Mouse (Mus musculus): Measurements from ENCODE around the gene Kdm4c. TPM values are rescaled to one million over a fixed set of nuclear protein-coding genes. Genes with fewer than 3 reads are reported as not detected.
A peak's percentile ranks its signal among the peaks of the same experiment; 100 is the strongest.
"Not testable (repeated sequence)": the region's sequence is repeated elsewhere in the genome, so short reads cannot be mapped to it uniquely, and the experiment has no call there.

Kdm4c gene
- polyA plus RNA-seq (2015; fragmentation: Nextera tagmentation; extraction: Ambion mirVana) = 6.2 and 6.3 TPM in 2 replicates

GRCm38 (mm10) chr4:74242176-74242575 lies at the start of gene Kdm4c:
TSS of gene Kdm4c (plus strand) at chr4:74242497.
- DNase-seq (ENCODE audit: low spot score) = no peak
- Histone ChIP-seq H3K4me2 (replicated peaks; ENCODE audit: low read depth) (no peak within 1 kb of the TSS), H3K36me3 (ENCODE audit: control insufficient read depth, insufficient read depth, low read length) (no peaks in the 10 kb centered on the region), H3K27ac (replicated peaks) (no peak within 1 kb of the TSS), H3K4me1 (replicated peaks; ENCODE audit: control insufficient read depth, insufficient read depth) (no peaks in the 10 kb centered on the region), H3K27me3 (ENCODE audit: control insufficient read depth, insufficient read depth, low read length) (no peaks in the 10 kb centered on the region), H3K9ac (ENCODE audit: low read length) (no peak within 1 kb of the TSS), H3K9me3 (ENCODE audit: control insufficient read depth, low read length) (no peaks in the 10 kb centered on the region), H3K4me3 (ENCODE audit: low read depth, low read length) (no peak within 1 kb of the TSS)
- TF ChIP-seq CTCF (IDR thresholded peaks at IDR 0.05; ENCODE audit: low read depth) (no peak), EP300 (optimal IDR thresholded peaks at IDR 0.05) (no peak)
- 94% methylated on average over 1 of the region's 1 CpGs for WGBS
- ATAC-seq (ENCODE audit: low FRiP score, low TSS enrichment) = no peak

- ATAC-seq (ENCODE audit: low FRiP score, low TSS enrichment) (no peak), DNase-seq (ENCODE audit: low spot score) (no peak)
- Histone ChIP-seq H3K9me3 (ENCODE audit: control insufficient read depth, low read length) (no peaks in the 10 kb centered on the region), H3K9ac (ENCODE audit: low read length) (no peak overlapping the region), H3K27me3 (ENCODE audit: control insufficient read depth, insufficient read depth, low read length) (no peaks in the 10 kb centered on the region), H3K4me1 (replicated peaks; ENCODE audit: control insufficient read depth, insufficient read depth) (no peaks in the 10 kb centered on the region), H3K36me3 (ENCODE audit: control insufficient read depth, insufficient read depth, low read length) (no peaks in the 10 kb centered on the region), H3K4me3 (ENCODE audit: low read depth, low read length) (no peak overlapping the region), H3K4me2 (replicated peaks; ENCODE audit: low read depth) (no peak overlapping the region), H3K27ac (replicated peaks) (no peak overlapping the region)
- no peak for TF ChIP-seq EP300 (optimal IDR thresholded peaks at IDR 0.05)
- no peak for TF ChIP-seq CTCF (IDR thresholded peaks at IDR 0.05; ENCODE audit: low read depth)
Observed at GRCm38 (mm10) chr4:74201281-74201811, 41.0 kb upstream of the Kdm4c start.

- not testable (repeated sequence) for ATAC-seq (ENCODE audit: low FRiP score, low TSS enrichment); H3K9ac ChIP-seq (ENCODE audit: low read length)
- 89% methylated on average over 1 of the region's 1 CpGs for WGBS
Observed at GRCm38 (mm10) chr4:74221780-74222179, 20.5 kb upstream of the Kdm4c start.

GRCm38 (mm10) chr4:74222360-74222759 lies 19.9 kb upstream of the Kdm4c start:
- H3K4me1 ChIP-seq (replicated peaks; ENCODE audit: control insufficient read depth, insufficient read depth) = no peaks in the 10 kb centered on the region
- no peaks in the 10 kb centered on the region for H3K36me3 ChIP-seq (ENCODE audit: control insufficient read depth, insufficient read depth, low read length)
- H3K4me2 ChIP-seq (replicated peaks; ENCODE audit: low read depth) = no peak overlapping the region
- TF ChIP-seq CTCF (IDR thresholded peaks at IDR 0.05; ENCODE audit: low read depth) = peak; percentile 75
- no peak for TF ChIP-seq EP300 (optimal IDR thresholded peaks at IDR 0.05)
- H3K9me3 ChIP-seq (ENCODE audit: control insufficient read depth, low read length) = no peaks in the 10 kb centered on the region
- H3K9ac ChIP-seq (ENCODE audit: low read length) = no peak overlapping the region
- H3K27me3 ChIP-seq (ENCODE audit: control insufficient read depth, insufficient read depth, low read length) = no peaks in the 10 kb centered on the region
- ATAC-seq (ENCODE audit: low FRiP score, low TSS enrichment) = no peak
- no peak for DNase-seq (ENCODE audit: low spot score)
- WGBS = 37% methylated on average over 3 of the region's 3 CpGs
- no peak overlapping the region for H3K27ac ChIP-seq (replicated peaks)
- no peak overlapping the region for H3K4me3 ChIP-seq (ENCODE audit: low read depth, low read length)

More at GRCm38 (mm10) chr4:74221780-74222179, 20.5 kb upstream of the Kdm4c start:
- H3K4me3 ChIP-seq (ENCODE audit: low read depth, low read length); H3K27me3 ChIP-seq (ENCODE audit: control insufficient read depth, insufficient read depth, low read length); H3K27ac ChIP-seq (replicated peaks); H3K4me2 ChIP-seq (replicated peaks; ENCODE audit: low read depth); H3K36me3 ChIP-seq (ENCODE audit: control insufficient read depth, insufficient read depth, low read length); H3K9me3 ChIP-seq (ENCODE audit: control insufficient read depth, low read length); H3K4me1 ChIP-seq (replicated peaks; ENCODE audit: control insufficient read depth, insufficient read depth); DNase-seq (ENCODE audit: low spot score): not testable (repeated sequence)

GRCm38 (mm10) chr4:74224210-74224609 lies 18.1 kb upstream of the Kdm4c start:
- Histone ChIP-seq H3K36me3 (ENCODE audit: control insufficient read depth, insufficient read depth, low read length) (no peaks in the 10 kb centered on the region), H3K9ac (ENCODE audit: low read length) (no peak overlapping the region), H3K27me3 (ENCODE audit: control insufficient read depth, insufficient read depth, low read length) (no peaks in the 10 kb centered on the region), H3K4me1 (replicated peaks; ENCODE audit: control insufficient read depth, insufficient read depth) (no peaks in the 10 kb centered on the region), H3K9me3 (ENCODE audit: control insufficient read depth, low read length) (no peaks in the 10 kb centered on the region), H3K4me3 (ENCODE audit: low read depth, low read length) (no peak overlapping the region), H3K4me2 (replicated peaks; ENCODE audit: low read depth) (no peak overlapping the region), H3K27ac (replicated peaks) (no peak overlapping the region)
- DNase-seq (ENCODE audit: low spot score) (no peak), ATAC-seq (ENCODE audit: low FRiP score, low TSS enrichment) (no peak)
- TF ChIP-seq CTCF (IDR thresholded peaks at IDR 0.05; ENCODE audit: low read depth) (0 out of 2 replicates have a peak, but pooled peaks have one; percentile 11), EP300 (optimal IDR thresholded peaks at IDR 0.05) (no peak)
- WGBS = 63% methylated on average over 2 of the region's 2 CpGs

- ATAC-seq (ENCODE audit: low FRiP score, low TSS enrichment) = peak; percentile 56
- Histone ChIP-seq H3K27me3 (ENCODE audit: control insufficient read depth, insufficient read depth, low read length) (no peaks in the 10 kb centered on the region), H3K4me2 (replicated peaks; ENCODE audit: low read depth) (no peak overlapping the region), H3K4me3 (ENCODE audit: low read depth, low read length) (no peak overlapping the region), H3K36me3 (ENCODE audit: control insufficient read depth, insufficient read depth, low read length) (no peaks in the 10 kb centered on the region), H3K4me1 (replicated peaks; ENCODE audit: control insufficient read depth, insufficient read depth) (no peaks in the 10 kb centered on the region), H3K9ac (ENCODE audit: low read length) (no peak overlapping the region), H3K9me3 (ENCODE audit: control insufficient read depth, low read length) (no peaks in the 10 kb centered on the region), H3K27ac (replicated peaks) (no peak overlapping the region)
- DNase-seq (ENCODE audit: low spot score) = peak; percentile 37
- 81% methylated on average over 4 of the region's 4 CpGs for WGBS
- TF ChIP-seq CTCF (IDR thresholded peaks at IDR 0.05; ENCODE audit: low read depth) (peak; percentile 58), EP300 (optimal IDR thresholded peaks at IDR 0.05) (no peak)
Observed at GRCm38 (mm10) chr4:74230994-74231393, 11.3 kb upstream of the Kdm4c start.

Measured in stomach, postnatal 0 days (tissue).